Mouse (Mus musculus) thymus, adult 2 months (tissue): ENCODE measurements around the gene Gm19935.

Experiments used
- CTCF ChIP-seq: fragments of 200-500 bp; IDR thresholded peaks from 2 replicates; pipeline ENCODE4 v1.5.1; 2012; ENCODE audit warnings: mild to moderate bottlenecking, control low read depth, low read length, moderate library complexity, borderline replicate concordance; ENCODE audit not compliant: control insufficient read depth, poor library complexity, insufficient read depth; ENCODE audit errors: extremely low read depth
- POLR2A ChIP-seq: fragments of 200-500 bp; IDR thresholded peaks from 2 replicates; pipeline ENCODE4 v1.6.1; 2012; ENCODE audit warnings: mild to moderate bottlenecking, low read length, control low read depth, moderate library complexity; ENCODE audit not compliant: control insufficient read depth, poor library complexity, insufficient read depth; ENCODE audit errors: extremely low read depth

DNA sequence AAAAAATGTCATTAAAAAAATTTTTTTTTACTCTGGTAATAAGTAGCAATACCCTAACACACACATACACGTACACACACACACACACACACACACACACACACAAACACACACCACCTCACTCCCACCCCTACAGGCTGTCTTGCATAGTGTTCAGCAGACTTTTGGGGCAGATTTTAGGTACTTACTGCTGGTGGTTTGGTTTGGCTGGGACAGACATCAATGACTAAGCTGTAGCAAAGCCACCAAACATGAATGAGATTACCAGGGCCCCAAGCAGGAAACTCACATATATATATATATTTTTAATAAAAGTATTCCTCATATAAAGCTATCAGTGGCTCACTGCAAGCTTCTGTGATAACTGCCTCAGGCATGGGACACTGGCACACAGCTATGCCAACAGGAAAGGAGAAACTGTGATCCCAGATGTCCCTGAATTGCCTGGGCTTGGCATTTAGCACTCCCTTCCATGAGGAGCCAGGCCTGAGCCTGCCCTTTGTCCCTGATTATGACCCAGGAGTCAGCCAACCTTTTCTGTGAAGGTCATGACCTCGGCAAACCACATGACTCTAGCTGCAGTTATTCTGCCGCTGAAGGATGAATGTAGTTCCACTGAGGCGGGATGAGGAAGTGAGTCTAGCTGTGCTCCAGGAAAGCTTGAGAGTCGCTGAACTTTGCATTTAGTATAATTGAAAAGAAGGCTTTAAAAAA is 15.5 kb upstream of the Gm19935 start:
- TF ChIP-seq CTCF: no peak
- no peak for TF ChIP-seq POLR2A
